Mouse (Mus musculus): ENCODE measurements around the gene Snrnp70. TPM values are rescaled to one million over a fixed set of nuclear protein-coding genes. Genes with fewer than 3 reads are reported as not detected.

Gene Snrnp70
- total and polyA plus RNA-seq, 3 experiments, result 182 to 457 (median 197) TPM

- H3K36me3 ChIP-seq (replicated peaks in 1 of 2; ENCODE audit: control insufficient read depth in 1 of 2, insufficient read depth in 1 of 2, low read length in 1 of 2), result no peaks in the 10 kb centered on the region
- no peak overlapping the region for H3K9ac ChIP-seq (ENCODE audit: insufficient read depth, low read depth)
- TF ChIP-seq ETS1 (conservative IDR thresholded peaks at IDR 0.05; ENCODE audit: low read depth, low read length), result no peak
- TF ChIP-seq IRF4 (IDR thresholded peaks at IDR 0.05; ENCODE audit: low read depth, low read length), result peak; percentile 61; the same call in 1 of the 2 replicates
- peak; percentile 30; the same call in 1 of the 2 replicates for TF ChIP-seq BHLHE40 (IDR thresholded peaks at IDR 0.05; ENCODE audit: low read depth, low read length)
- TF ChIP-seq CHD2 (IDR thresholded peaks at IDR 0.05; ENCODE audit: low read length), result no peak
- peak; percentile 34; the same call in 1 of the 2 replicates for TF ChIP-seq EP300 (IDR thresholded peaks at IDR 0.05; ENCODE audit: low read length)
- no peak for TF ChIP-seq NELFE (IDR thresholded peaks at IDR 0.05; ENCODE audit: low read depth, low read length)
- no peak for TF ChIP-seq RCOR1 (conservative IDR thresholded peaks at IDR 0.05; ENCODE audit: low read depth, low read length)
- peak; percentile 65 for TF ChIP-seq NRF1 (IDR thresholded peaks at IDR 0.05; ENCODE audit: low read depth, low read length)
- dilution Hi-C loops (cut with MboI; ENCODE audit: extremely low pct_ligation_motif_present, extremely low pct_unique_long_range_greater_than_20kb, low sequenced_read_pairs), result no loop called here
- no peaks in the 10 kb centered on the region for H3K79me2 ChIP-seq (replicated peaks; ENCODE audit: control insufficient read depth, extremely low read depth, insufficient read depth, poor library complexity, severe bottlenecking)
- H3K27ac ChIP-seq (ENCODE audit: insufficient read depth, low read depth), result no peak overlapping the region
- H3K4me3 ChIP-seq (replicated peaks in 1 of 3; ENCODE audit: low read depth in 2 of 3, low read length in 2 of 3, poor library complexity in 1 of 3), result no peak overlapping the region
- peaks cover 43 to 67% of the 10 kb centered on the region in 2 experiments for H3K4me1 ChIP-seq (ENCODE audit: control insufficient read depth in 1 of 2, insufficient read depth in 2 of 2)
- H3K9me3 ChIP-seq (replicated peaks; ENCODE audit: low read length), result peaks cover 5% of the 10 kb centered on the region
- no peak overlapping the region for H3K4me2 ChIP-seq (ENCODE audit: insufficient read depth, low read depth, poor library complexity, severe bottlenecking)
- DNase-seq (ENCODE audit: extremely low read depth), result peak; percentile 48
- peaks cover 85% of the 10 kb centered on the region for H3K27me3 ChIP-seq (replicated peaks)
- in situ Hi-C loops (cut with MboI; ENCODE audit: low pct_ligation_motif_present, low pct_unique_long_range_greater_than_20kb, low sequenced_read_pairs), result no loop called here
Measured at GRCm38 (mm10) chr7:45336319-45336718, 59.2 kb downstream of the Snrnp70 start.

- peaks cover 80% of the 10 kb centered on the region for H3K27me3 ChIP-seq (replicated peaks)
- 0 out of 2 replicates have a peak within 1 kb of the TSS, but pooled peaks have one; percentile 79 for H3K4me2 ChIP-seq (ENCODE audit: insufficient read depth, low read depth, poor library complexity, severe bottlenecking)
- in situ Hi-C loops (cut with MboI; ENCODE audit: low pct_ligation_motif_present, low pct_unique_long_range_greater_than_20kb, low sequenced_read_pairs), result no loop called here
- H3K27ac ChIP-seq (ENCODE audit: insufficient read depth, low read depth), result no peak within 1 kb of the TSS
- no peak for DNase-seq (ENCODE audit: extremely low read depth)
- no peaks in the 10 kb centered on the region for H3K36me3 ChIP-seq (replicated peaks in 1 of 2; ENCODE audit: control insufficient read depth in 1 of 2, insufficient read depth in 1 of 2, low read length in 1 of 2)
- no peak within 1 kb of the TSS for H3K4me3 ChIP-seq (replicated peaks in 1 of 3; ENCODE audit: low read depth in 2 of 3, low read length in 2 of 3, poor library complexity in 1 of 3)
- dilution Hi-C loops (cut with MboI; ENCODE audit: extremely low pct_ligation_motif_present, extremely low pct_unique_long_range_greater_than_20kb, low sequenced_read_pairs), result no loop called here
- H3K9ac ChIP-seq (ENCODE audit: insufficient read depth, low read depth), result no peak within 1 kb of the TSS
- no peaks in the 10 kb centered on the region for H3K79me2 ChIP-seq (replicated peaks; ENCODE audit: control insufficient read depth, extremely low read depth, insufficient read depth, poor library complexity, severe bottlenecking)
- no peak for TF ChIP-seq USF1 (IDR thresholded peaks at IDR 0.05; ENCODE audit: low read depth, low read length)
- H3K4me1 ChIP-seq (ENCODE audit: control insufficient read depth in 1 of 2, insufficient read depth in 2 of 2), result peaks cover 36 to 55% of the 10 kb centered on the region in 2 experiments
- peaks cover 5% of the 10 kb centered on the region for H3K9me3 ChIP-seq (replicated peaks; ENCODE audit: low read length)
Measured at GRCm38 (mm10) chr7:45335056-45335455, 60.5 kb downstream of the Snrnp70 start, which contains the start of gene Hrc. Gene Hrc (plus strand): TSS chr7:45335290.

- H3K9me3 ChIP-seq (replicated peaks; ENCODE audit: low read length), result peaks cover 5% of the 10 kb centered on the region
- DNase-seq (ENCODE audit: extremely low read depth), result no peak
- no peak overlapping the region for H3K4me3 ChIP-seq (replicated peaks in 1 of 3; ENCODE audit: low read depth in 2 of 3, low read length in 2 of 3, poor library complexity in 1 of 3)
- no peak overlapping the region for H3K4me2 ChIP-seq (ENCODE audit: insufficient read depth, low read depth, poor library complexity, severe bottlenecking)
- H3K79me2 ChIP-seq (replicated peaks; ENCODE audit: control insufficient read depth, extremely low read depth, insufficient read depth, poor library complexity, severe bottlenecking), result no peaks in the 10 kb centered on the region
- no peak overlapping the region for H3K9ac ChIP-seq (ENCODE audit: insufficient read depth, low read depth)
- H3K27me3 ChIP-seq (replicated peaks), result peaks cover 76% of the 10 kb centered on the region
- TF ChIP-seq EP300 (IDR thresholded peaks at IDR 0.05; ENCODE audit: low read length) (no peak), USF2 (conservative IDR thresholded peaks at IDR 0.05; ENCODE audit: low read depth, low read length) (no peak), GABPA (IDR thresholded peaks at IDR 0.05; ENCODE audit: insufficient replicate concordance, low read depth, low read length) (no peak), ZNF384 (IDR thresholded peaks at IDR 0.05; ENCODE audit: low read depth, low read length) (no peak)
- dilution Hi-C loops (cut with MboI; ENCODE audit: extremely low pct_ligation_motif_present, extremely low pct_unique_long_range_greater_than_20kb, low sequenced_read_pairs) (no loop called here), in situ Hi-C loops (cut with MboI; ENCODE audit: low pct_ligation_motif_present, low pct_unique_long_range_greater_than_20kb, low sequenced_read_pairs) (no loop called here)
- no peak overlapping the region for H3K27ac ChIP-seq (ENCODE audit: insufficient read depth, low read depth)
- no peaks in the 10 kb centered on the region for H3K36me3 ChIP-seq (replicated peaks in 1 of 2; ENCODE audit: control insufficient read depth in 1 of 2, insufficient read depth in 1 of 2, low read length in 1 of 2)
- H3K4me1 ChIP-seq (ENCODE audit: control insufficient read depth in 1 of 2, insufficient read depth in 2 of 2), result peaks cover 36 to 50% of the 10 kb centered on the region in 2 experiments
Measured at GRCm38 (mm10) chr7:45334605-45335004, 60.9 kb downstream of the Snrnp70 start.
